Mouse (Mus musculus): ENCODE results near the gene Ms4a4d.

DNA sequence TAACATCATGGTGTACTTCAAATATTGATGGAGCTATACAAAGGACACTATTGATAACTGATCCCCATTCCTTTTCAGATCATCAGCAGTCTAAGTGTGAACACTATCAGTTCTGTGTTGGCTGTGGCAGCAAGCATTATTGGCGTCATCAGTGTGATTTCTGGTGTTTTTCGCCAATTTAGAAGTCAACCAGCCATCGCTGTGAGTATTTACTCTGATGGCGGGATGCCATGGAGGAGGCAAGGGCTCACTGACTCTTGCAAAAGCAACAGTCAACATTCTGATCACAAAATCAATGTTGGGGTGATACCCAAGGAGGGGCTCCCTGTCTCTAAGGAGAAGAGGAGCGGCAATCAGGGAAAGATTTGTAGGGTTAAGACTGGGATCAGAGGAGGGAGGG lies 18.1 kb downstream of the Ms4a4d start:
- TF ChIP-seq CTCF (IDR thresholded peaks at IDR 0.05; ENCODE audit: low read depth, low read length): no peak
- TF ChIP-seq POLR2A (IDR thresholded peaks at IDR 0.05; ENCODE audit: extremely low read depth, insufficient read depth, low read length): no peak

Measured in liver, adult 2 months (tissue).